Mouse (Mus musculus) layer of hippocampus, adult 8-10 months (tissue): ENCODE measurements at regions not wholly inside any gene's neighbourhood (a gene's known extent, or its start where the extent isn't known, plus 50 kb on each side); places are given as distances from the start of the nearest gene placed in this dataset.

ENCODE experiments used
- DNase-seq, 2 experiments: peaks; one replicate each; pipeline ENCODE4 v3.0.0; 2022; ENCODE audit warnings: low spot score in 2 of 2

DNA sequence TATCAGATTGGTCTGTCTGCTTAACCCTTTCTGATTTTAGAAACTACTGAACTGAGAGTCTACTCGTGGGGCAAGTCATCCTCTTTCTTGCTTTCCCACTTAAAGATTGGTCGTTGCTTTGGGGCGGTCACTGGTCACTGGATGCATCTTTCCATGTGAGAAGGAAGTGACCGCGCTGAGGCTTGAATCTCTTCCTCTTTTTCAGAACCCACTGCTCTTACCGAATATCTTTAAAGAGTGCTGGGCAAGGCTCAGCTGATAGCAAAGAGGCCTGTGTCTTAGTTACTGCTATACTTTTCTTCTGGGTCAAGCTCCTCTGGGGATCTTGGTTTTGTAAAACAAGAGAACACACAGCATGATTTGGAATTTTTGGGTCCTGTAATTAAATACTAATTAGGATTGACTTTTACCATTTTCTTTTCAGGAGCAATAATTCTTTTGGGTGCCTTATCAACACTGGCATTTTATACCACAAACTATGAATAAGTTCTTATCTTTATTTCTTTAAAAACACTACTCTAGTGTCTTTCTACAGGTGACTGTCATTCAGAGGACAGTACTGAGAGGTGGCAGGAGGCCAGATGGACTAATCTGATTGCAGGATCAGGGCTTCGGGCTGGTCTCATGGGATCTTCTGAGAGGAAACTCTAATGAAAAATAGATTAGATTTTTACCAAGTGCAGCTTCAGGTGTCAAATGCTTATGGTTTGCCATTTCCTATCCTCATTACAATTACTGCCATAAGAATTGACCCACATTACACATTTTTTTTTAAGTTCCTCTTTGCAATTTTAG is 114.6 kb upstream of the Tom1l1 start:
- DNase-seq, result no peak

DNA sequence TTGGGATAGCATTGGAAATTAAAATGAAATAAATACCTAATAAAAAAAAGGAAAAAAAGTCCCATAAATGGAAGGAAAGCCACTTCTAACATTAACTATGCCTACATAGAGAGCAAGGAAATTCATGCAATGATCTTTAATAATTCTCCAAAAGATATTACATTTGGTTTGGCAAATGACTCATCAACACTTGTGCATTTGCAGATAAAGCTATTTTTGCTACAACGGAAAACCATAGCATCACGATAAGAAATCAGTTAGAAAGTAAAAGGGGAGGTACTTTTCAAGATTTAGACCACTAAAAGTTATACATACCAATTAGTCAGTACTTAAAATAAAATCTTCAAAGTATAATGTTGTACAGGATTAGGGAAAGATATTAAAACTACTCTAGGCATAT is 109.4 kb upstream of the Tom1l1 start:
- no peak for DNase-seq

DNA sequence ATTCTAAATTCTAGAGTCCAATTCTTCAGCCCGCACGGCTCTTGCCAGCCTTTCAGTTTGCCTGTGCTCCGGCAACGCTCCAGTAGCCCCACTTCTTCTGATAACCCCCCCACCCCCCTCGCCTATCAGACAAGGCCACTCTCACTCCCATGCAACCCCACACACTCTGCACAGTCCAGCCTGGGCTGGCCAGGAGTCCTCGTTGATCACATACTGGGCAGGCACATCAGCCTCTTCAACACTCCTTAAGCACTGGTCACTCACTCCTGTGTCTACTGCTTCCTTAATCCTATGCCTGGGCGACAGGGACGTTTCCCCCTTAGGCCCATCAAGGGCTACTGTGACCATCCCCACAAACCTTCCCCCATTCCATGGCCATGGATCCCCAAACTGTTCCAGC is 95.4 kb upstream of the Tom1l1 start:
- no peak for DNase-seq

DNA sequence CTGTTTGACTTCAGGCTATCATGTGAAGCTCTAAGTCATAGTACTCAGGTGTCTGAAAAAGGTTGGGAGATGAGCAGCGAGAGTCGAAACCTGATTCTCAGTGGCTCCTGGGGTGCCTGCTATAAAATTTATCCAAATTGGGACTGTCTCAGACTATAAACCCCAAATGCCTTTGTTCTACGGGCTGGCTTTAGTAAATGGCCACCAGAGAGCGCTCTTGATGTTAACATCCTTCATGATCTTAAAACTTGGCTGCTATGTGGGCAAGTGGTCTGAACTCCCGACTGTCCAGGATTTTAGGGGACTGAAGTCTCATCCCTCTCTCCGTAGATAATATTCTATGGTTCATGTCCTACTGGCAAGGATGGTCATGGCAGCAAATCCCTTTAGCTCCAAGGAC is 94.8 kb upstream of the Tom1l1 start:
- DNase-seq, result peak; percentile 8 to 15

DNA sequence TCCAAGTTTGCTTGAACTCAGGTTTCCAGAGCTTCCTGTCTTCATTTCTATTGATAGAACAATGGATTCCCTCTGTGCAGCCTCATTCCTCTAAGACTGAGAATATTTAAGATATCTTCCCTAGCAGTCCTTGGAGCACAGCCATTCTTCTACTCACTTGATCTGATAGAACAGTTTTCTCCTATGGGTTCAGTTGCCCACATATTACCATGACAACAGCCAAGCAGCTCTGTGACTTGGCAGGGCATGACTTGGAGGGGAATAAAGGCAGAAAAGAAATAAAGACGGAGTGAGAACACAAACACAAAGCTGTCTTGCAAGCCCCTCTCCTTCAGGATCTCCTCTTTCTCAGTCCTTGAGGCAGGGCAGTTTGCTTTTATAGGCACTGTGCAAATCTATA is 87.6 kb upstream of the Tom1l1 start:
- no peak for DNase-seq

DNA sequence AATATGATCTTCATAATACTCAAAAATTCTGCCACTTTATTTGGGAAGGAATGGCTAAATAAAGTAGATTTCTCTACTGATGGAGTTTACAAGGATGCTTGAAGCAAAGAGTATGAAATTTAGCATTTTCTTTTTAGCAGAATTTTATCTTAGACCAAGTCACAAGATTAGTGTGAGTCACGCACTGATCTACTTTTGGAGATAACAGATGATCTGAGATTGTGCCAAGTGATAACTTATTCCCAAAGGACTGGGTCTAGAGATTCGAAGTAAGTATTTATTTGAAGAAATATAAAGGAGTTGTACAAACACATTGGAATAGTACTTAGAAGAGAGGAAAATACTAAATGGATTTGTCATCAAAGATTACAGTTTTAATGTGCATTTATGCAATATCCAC is 67.8 kb upstream of the Tom1l1 start:
- no peak for DNase-seq

DNA sequence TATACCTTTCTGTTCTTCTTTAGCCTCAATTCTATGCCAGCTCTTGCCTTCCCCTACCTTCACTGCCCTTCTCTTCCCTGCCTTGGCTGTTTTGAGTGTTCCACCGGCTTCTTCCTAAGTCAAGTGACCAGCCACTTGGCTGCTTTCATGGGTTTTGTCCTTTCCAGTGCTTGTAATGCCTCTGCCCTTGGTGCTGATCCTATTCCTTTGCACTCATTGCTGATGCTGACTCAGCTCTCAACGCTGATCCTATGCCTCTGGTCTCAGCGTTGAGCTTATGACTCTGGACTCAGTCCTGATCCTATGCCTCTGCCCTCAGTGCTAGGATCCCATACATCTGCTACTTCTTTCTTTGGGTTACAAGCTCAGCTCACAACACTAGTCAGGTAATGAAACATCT is 60.3 kb upstream of the Tom1l1 start:
- no peak for DNase-seq

DNA sequence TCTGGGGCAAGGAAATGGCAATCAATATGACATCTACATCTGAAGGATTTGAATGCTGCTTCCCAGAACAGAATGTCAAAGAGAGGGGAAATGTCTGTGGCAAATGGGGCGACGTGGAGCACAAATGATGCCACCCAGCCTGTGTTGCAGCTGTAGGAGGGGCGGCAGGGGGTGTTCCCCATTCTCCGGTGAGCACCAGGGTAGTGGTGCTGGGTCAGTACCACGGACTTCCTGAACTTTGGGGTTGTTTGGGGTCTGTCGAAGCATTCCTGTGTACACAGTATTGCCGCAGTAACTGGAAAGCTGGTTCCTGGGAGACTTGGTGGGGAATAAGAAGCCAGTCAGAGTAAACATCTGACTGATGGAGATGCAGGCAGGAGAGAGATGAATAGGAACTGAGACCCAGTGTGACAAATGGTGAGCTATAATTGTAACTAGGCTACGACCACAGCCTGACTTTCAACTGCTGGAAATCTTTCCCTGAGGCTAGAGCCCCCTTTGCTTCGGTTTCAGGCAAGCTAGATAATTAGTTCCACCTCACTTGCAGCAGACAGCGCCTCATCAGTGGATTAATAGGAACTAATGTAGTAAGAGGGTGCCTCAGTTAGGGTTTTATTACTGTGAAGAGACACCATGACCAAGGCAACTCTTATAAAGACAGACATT is 53.9 kb upstream of the Tom1l1 start:
- DNase-seq, result no peak

DNA sequence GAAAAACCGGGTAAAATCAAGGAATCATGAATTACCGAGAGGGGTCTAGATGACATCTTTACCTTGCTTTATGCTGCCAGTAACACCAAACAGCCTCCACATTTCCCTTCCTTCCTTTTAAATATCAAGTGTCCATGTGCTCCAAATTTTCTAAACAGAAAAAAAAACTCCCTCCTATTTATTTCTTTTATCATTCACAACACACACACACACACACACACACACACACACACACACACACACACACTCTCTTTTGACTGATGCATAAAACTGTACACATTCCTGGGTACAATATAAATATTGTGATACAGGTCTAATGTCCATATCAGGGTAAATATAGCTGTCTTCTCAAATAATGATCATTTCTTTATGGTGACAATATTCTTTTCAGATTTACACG is 51.3 kb upstream of the Tom1l1 start:
- DNase-seq, result peak in 1 of 2 experiments; percentile 80

DNA sequence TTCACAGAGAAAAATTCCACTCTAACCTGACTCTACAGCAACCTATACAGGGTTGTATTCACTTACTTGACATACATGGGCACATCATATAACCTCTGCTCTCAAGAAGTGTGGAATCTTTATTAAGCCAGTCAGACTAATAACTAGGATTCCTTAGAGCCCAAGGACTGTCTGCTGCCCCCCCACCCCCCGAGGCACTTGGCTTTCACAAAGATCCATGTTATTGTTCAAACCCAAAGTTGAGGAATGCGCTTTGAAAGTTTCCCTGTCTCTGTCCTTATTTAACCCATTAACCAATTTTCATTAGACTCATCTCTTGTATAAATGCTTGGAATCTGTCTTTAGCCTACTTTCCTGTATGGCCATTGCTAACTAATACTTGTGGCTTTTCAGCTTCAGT is 50.6 kb upstream of the Tom1l1 start:
- DNase-seq, result no peak
